Mouse (Mus musculus) megakaryocyte, embryonic 14.5 days (primary cell): ENCODE measurements around the gene Sv2b. TPM values are rescaled to one million over a fixed set of nuclear protein-coding genes. Genes with fewer than 3 reads are reported as not detected.

ENCODE experiments used
- H3K27me3 ChIP-seq: replicated peaks from 2 replicates; pipeline ENCODE3; 2012; ENCODE audit warnings: inconsistent platforms
- H3K36me3 ChIP-seq: replicated peaks from 2 replicates; pipeline ENCODE3; 2012; ENCODE audit warnings: low read length, inconsistent platforms, mixed read lengths
- H3K4me1 ChIP-seq: 2 replicates; pipeline ENCODE4 v1.6.1; 2012; ENCODE audit warnings: inconsistent platforms
- H3K4me3 ChIP-seq: replicated peaks from 2 replicates; pipeline ENCODE3; 2012; ENCODE audit warnings: moderate library complexity, mild to moderate bottlenecking, inconsistent platforms
- H3K9me3 ChIP-seq: 2 replicates; pipeline ENCODE4 v1.6.1; 2012; ENCODE audit warnings: inconsistent platforms
- FLI1 ChIP-seq: IDR thresholded peaks from 2 replicates; pipeline ENCODE4 v1.6.1; 2012; ENCODE audit warnings: low read length, inconsistent platforms, mixed read lengths
- GATA1 ChIP-seq: IDR thresholded peaks from 3 replicates; pipeline ENCODE4 v1.6.1; 2012; ENCODE audit warnings: mixed read lengths, low read length, inconsistent platforms, borderline replicate concordance
- polyA plus RNA-seq: library from polyadenylated mRNA; stranded (reverse); fragments of >175 nt; gene quantifications from 2 replicates; pipeline ENCODE4 v1.2.3, GENCODE M21; 2012; ENCODE audit warnings: low replicate concordance; ENCODE audit not compliant: insufficient read depth

The Sv2b gene
- polyA plus RNA-seq, 1 experiment = not detected

DNA sequence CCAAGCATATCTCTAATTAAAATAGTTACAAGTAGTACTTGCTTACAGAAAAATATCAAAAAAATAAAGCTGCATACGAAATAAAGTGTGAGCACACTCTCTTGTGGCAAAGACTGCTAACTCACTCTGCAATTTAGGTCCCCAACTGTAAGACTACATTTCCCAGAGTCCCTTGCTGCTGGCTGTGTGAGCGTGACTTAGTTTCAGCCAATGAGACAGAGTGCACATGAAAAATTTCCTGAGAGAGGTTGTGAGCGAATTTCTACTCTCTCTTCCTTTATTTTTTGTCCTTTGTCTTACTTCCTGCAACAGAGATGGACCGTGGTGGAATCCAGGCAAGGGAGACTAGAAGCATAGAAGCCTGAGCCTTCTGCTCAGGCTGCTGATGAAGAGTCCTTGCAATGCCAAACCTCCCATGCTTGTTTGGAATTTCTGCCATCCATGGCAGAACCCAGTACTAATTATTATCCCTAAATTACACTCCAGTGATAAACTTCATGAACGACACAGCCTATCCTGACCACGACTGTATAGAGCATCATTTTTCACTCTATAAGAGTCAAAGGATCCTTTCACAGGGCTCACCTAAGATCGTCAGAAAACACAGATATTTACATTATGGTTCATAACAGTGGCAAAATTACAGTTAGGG lies 190.9 kb downstream of the Sv2b start:
- TF ChIP-seq GATA1 (no peak), FLI1 (no peak)
- Histone ChIP-seq H3K27me3 (peaks cover 13% of the 10 kb centered on the region), H3K9me3 (no peaks in the 10 kb centered on the region), H3K36me3 (no peaks in the 10 kb centered on the region), H3K4me3 (peak overlapping the region; percentile 74), H3K4me1 (peaks cover 5% of the 10 kb centered on the region; the same call in 1 of the 2 replicates)

GRCm38 (mm10) chr7:75110689-75111088 lies 198.4 kb downstream of the Sv2b start:
- Histone ChIP-seq H3K36me3 (no peaks in the 10 kb centered on the region), H3K27me3 (peaks cover 11% of the 10 kb centered on the region), H3K9me3 (no peaks in the 10 kb centered on the region), H3K4me1 (peaks cover 8% of the 10 kb centered on the region; the same call in 1 of the 2 replicates), H3K4me3 (no peak overlapping the region)
- no peak for TF ChIP-seq GATA1

GRCm38 (mm10) chr7:75107441-75107840 lies 201.6 kb downstream of the Sv2b start:
- Histone ChIP-seq H3K9me3 (no peaks in the 10 kb centered on the region), H3K4me3 (no peak overlapping the region), H3K4me1 (peaks cover 12% of the 10 kb centered on the region; the same call in 1 of the 2 replicates), H3K36me3 (no peaks in the 10 kb centered on the region), H3K27me3 (peaks cover 3% of the 10 kb centered on the region)
- TF ChIP-seq FLI1 = no peak
- no peak for TF ChIP-seq GATA1

- no peak overlapping the region for H3K4me3 ChIP-seq
- no peaks in the 10 kb centered on the region for H3K36me3 ChIP-seq
- no peaks in the 10 kb centered on the region for H3K9me3 ChIP-seq
- H3K4me1 ChIP-seq = peaks cover 9% of the 10 kb centered on the region; the same call in 1 of the 2 replicates
- no peaks in the 10 kb centered on the region for H3K27me3 ChIP-seq
- TF ChIP-seq FLI1 (no peak), GATA1 (no peak)
These were observed 205.2 kb downstream of the Sv2b start for GRCm38 (mm10) chr7:75103900-75104299.

- peaks cover 9% of the 10 kb centered on the region; the same call in 1 of the 2 replicates for H3K4me1 ChIP-seq
- no peaks in the 10 kb centered on the region for H3K9me3 ChIP-seq
- no peaks in the 10 kb centered on the region for H3K27me3 ChIP-seq
- no peak overlapping the region for H3K4me3 ChIP-seq
- TF ChIP-seq FLI1 = no peak
- no peaks in the 10 kb centered on the region for H3K36me3 ChIP-seq
These were observed 206.3 kb downstream of the Sv2b start for GRCm38 (mm10) chr7:75102536-75103332.

DNA sequence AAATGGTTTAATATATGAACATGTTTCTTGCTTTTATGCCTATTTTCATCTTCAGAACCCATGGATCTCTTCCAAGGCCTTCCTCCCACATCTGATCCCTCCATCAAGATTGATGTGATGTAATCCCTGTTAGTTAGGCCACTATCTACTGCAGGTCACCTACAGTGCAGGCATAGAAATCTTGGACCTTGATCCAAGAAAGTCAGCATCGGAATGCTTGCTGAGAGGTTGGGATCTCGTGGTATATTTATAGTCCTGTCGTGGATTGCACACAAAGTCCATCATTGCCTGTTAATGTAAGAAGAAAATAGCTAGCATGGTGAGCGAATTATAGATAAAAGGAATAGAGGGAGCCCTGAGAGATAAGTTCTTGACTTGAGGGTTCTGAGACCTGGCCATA lies 223.6 kb downstream of the Sv2b start:
- no peak for TF ChIP-seq FLI1
- no peak for TF ChIP-seq GATA1
- peaks cover 5% of the 10 kb centered on the region for H3K27me3 ChIP-seq
- no peaks in the 10 kb centered on the region for H3K4me1 ChIP-seq
- H3K4me3 ChIP-seq = no peak overlapping the region
- H3K36me3 ChIP-seq = no peaks in the 10 kb centered on the region
- H3K9me3 ChIP-seq = no peaks in the 10 kb centered on the region

DNA sequence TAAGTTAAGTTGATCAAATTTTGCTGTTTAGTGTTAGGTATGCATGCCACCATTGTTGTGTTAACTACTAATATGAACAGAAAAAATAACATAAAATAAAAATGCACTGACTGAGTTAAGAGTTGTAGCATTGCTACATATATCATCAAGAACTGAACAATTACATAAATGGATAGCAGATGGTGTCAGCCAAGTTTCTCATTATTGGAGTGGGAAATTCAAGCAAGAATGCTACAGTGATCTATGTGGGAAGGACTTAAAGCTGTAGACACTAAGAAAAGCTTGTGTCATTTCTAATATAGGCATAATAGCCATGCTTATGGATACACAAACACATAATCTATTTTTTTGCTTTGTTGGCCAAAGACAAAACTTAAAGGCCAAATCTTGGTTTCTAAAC lies 228.9 kb downstream of the Sv2b start:
- Histone ChIP-seq H3K4me3 (no peak overlapping the region), H3K27me3 (no peaks in the 10 kb centered on the region), H3K4me1 (no peaks in the 10 kb centered on the region), H3K9me3 (no peaks in the 10 kb centered on the region), H3K36me3 (no peaks in the 10 kb centered on the region)
- TF ChIP-seq GATA1 (no peak), FLI1 (no peak)

DNA sequence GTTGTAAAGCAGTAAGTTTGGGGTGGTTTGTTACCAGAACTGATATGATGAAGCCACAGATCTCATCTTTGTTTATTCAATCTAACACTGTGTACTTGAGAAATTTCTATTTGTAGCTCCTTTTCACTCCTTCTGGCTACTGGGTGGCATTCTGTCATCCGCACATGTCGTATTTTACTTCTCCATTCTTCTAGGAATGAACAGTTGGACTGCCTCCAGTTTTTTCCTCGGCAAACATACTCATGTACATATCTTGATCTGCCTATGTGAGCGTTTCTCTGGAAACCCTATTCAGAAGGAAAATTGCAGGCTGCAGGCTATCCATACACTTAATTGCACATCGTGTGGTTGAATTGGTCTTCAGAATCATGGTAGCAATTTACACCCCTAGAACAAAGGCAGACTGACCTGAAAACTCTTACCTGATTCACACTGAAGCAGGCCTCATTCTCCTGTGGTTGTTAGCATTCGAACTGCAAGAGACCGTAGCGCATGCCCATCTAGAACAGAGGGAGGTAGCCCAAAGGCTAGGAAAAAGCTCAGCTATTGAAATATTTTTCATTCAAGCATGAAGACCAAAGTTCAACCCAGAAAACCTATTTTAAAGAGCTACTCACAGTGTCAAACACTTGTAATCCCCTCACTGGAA lies 231.4 kb downstream of the Sv2b start:
- Histone ChIP-seq H3K27me3 (no peaks in the 10 kb centered on the region), H3K9me3 (no peaks in the 10 kb centered on the region), H3K4me3 (no peak overlapping the region), H3K36me3 (no peaks in the 10 kb centered on the region), H3K4me1 (no peaks in the 10 kb centered on the region)
- no peak for TF ChIP-seq FLI1
- no peak for TF ChIP-seq GATA1

Other genes starting within 250 kb of the Sv2b start
- 7.6 and 9.5 TPM in 2 replicates for gene Akap13, start 146.3 kb upstream of the Sv2b start, polyA plus RNA-seq